Mouse (Mus musculus) kidney, adult 9 months (tissue): ENCODE measurements around the gene Npb.
"Not testable (repeated sequence)": the region's sequence is repeated elsewhere in the genome, so short reads cannot be mapped to it uniquely, and the experiment has no call there.

Experiments
- DNase-seq: peaks from one replicate; pipeline ENCODE4 v3.0.0; 2022

Npb gene

DNA sequence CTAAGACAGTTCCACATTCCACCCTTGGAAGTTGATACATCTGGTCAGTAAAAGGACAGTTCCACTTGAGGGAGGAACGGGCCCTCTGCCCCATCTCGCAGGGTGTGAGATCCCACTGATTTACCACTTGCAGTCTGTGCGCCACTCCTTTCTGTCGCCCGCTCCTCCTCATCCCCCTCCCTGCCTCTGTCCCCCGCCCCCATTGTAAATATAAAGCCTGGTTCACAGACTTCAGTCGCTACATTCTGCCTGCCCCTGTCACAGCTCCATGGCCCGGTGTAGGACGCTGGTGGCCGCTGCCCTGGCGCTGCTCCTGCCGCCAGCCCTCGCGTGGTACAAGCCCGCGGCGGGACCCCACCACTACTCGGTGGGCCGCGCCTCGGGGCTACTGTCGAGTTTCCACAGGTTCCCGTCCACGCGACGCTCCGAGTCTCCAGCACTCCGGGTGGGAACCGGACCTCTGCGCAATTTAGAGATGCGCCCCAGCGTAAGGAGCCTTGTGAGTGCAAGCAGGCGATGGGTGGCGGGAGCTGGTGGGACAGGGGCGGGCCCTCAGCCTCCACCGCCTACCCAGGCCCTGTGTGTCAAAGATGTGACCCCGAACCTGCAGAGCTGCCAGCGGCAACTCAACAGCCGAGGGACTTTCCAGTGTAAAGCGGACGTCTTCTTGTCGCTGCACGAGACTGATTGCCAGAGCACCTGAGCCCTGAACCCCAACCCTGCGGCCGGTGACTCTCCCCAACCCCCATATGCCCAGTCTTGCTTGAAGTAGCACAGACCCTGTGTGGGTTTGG is at the start of gene Npb:
Gene Npb (plus strand): TSS at position 237 of the 794 bp plus-strand sequence.
- DNase-seq, result peak; percentile 22

DNA sequence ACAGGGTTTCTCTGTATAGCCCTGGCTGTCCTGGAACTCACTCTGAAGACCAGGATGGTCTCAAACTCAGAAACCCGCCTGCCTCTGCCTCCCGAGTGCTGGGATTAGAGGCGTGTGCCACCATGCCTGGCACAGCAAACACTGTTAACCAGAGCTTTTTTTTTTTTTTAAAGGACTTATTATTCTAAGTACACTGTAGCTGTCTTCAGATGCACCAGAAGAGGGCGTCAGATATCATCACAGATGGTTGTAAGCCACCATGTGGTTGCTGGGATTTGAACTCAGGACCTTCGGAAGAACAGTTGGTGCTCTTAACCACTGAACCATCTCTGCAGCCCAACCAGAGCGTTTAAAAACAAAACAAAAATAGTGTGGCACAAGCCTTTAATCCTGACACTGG is 49.4 kb upstream of the Npb start:
- not testable (repeated sequence) for DNase-seq

DNA sequence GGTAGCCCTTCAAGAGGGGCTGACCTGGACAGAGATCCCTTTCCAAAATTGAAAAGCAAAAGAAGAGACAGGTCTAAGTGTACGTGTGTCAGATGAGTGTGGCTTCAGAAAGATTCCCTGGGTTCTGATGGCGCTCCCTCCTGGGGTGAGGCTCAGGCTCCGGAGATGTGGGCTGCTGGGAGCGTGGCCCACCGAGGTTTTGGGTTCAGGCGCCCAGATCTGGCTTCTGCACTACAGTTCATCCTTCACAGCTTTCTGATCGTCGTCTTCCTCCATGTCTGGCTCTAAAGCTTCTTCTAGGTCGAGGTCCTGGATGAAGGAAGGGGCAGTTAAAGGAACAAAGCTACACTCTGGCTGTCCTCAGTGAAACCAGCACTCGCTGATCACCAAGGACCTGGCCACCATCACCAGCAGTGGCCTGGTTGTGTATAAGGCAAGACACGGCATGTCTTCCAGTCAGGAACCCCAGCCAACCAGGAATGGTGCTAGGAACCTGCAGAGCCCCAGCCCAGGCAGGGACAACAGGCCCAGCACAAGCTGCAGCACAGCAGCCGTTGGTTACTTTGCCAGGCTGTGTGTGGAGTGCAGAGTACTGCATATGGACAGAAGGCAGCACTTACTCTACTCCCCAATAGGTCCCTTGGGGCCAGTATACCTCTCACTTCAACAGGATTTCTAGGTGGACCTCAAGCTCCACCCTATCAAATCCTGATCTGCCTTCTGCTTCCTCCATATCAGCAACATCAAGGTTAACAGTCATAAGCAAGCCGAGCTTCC is 47.1 kb upstream of the Npb start:
- no peak for DNase-seq

DNA sequence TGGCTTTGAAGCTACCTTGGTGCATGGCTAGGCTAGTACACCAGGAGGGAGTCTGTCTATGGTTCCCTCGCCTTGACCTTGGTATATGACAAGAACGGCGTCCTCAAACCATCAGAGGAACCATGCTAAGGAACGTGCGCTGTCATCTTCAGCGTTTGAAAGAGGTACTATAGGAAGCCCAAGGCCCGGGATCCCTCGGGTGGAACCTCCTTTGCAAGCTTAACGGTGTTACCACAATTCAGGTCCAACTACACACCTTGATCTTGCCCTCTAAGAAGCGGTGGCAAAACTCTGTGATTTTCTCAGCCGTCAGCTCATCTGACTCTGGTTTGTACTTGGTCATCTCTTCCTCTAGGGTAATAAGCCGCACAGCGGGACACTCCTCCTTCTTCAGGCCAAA is 45.3 kb upstream of the Npb start:
- DNase-seq, result no peak

DNA sequence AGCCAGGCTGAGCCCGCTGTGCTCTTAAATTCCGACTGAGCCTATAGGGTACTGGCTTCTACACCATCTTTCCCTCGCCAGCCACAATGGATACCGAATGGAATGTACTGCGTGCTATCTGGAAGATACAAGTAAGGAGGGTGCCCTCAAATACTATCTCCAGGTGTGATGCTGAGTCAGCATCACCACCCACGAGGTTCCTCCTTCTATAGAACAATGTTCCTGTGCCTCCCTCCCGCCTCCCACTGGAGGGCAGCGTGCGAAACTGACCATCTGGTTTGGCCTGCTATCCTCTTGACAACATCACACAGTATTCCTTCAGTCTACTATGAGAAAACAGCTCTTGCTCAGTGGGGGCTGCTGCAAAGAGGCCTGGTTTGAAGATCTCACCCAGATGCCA is 43.2 kb upstream of the Npb start:
- DNase-seq, result no peak

DNA sequence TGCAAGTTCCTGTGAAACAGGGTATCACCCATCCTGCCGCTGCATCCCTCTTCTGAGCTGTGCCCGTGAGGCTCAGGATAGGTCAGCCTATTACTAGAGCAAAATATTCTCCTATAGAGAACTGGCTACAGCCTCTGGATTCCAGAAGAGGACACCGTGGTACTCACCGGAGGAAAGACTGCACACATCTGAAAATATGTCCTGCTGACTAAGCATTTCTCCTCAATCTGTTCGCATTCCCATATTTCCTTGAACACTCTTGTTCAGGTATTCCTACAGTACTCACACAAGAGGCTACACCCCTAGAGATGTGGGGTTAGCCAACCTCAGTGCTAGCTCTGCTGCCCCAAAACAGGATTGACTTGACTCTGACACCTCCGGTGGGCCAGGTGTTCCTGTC is 40.0 kb upstream of the Npb start:
- no peak for DNase-seq

DNA sequence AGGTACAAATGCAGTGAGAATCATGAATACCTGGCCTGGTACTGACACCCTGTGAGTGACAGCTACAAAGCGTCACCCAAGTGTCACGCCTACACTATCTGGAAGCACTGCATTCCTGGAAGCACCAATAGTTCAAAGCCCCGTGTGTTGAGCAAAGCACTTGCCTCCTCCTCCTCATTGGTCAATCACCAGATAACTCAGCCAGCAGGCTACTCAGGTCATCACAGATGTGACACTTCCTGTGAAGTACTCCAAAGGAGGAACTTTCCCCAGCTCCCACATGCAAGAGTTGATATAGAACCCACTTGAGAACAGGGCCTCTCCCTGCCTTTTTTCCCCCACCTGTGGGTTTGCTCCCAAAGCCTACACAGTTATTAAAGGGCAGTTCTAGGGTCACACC is 37.2 kb upstream of the Npb start:
- DNase-seq, result no peak

DNA sequence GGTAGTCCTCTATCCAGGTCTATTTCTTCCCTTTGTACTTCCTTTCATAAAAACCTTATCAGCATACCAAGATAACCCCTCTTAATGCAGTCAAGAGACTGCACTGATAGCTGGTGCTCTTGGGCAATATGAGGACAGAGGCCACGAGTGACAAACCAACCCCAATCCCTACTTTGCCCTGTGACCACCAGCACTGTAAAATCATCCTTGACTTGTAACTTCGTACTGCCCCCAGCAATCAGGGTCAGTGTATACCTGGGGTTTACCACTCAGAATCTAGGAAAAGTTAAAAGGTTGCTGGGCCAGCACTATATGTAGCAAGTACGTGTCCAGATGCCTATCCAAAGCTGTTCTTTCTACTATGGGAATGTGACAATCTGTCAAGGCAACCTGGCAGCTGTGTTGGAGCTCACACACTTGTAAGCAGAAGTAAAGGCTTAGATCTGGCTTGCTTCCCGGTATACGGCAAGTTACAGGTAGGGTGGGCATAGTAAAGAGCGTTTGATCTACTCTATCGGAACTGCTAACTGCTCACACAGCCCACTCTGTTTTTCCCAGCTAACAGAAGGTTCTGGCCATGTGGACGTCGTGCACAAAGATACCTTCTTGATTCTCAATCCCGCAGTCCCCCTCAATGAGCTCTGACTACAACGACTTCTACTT is 36.4 kb upstream of the Npb start:
- DNase-seq, result no peak

DNA sequence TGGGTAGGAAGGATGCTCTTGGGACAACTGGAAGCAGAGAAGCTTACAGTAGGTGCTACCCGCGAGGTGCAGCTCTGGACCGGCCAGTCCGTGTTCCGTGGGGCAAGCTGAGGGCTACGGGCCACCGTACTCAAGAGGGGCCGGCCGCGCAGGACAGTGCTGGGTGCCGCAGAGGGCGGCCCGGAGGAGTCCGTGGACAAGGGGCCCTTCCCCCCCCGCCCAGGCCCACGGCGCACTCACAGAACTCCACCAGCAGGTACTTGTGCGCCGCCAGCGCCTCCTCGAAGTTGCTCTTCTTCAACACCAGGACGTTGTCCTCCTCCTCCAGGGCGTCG is 35.9 kb upstream of the Npb start:
- peak; percentile 27 for DNase-seq

DNA sequence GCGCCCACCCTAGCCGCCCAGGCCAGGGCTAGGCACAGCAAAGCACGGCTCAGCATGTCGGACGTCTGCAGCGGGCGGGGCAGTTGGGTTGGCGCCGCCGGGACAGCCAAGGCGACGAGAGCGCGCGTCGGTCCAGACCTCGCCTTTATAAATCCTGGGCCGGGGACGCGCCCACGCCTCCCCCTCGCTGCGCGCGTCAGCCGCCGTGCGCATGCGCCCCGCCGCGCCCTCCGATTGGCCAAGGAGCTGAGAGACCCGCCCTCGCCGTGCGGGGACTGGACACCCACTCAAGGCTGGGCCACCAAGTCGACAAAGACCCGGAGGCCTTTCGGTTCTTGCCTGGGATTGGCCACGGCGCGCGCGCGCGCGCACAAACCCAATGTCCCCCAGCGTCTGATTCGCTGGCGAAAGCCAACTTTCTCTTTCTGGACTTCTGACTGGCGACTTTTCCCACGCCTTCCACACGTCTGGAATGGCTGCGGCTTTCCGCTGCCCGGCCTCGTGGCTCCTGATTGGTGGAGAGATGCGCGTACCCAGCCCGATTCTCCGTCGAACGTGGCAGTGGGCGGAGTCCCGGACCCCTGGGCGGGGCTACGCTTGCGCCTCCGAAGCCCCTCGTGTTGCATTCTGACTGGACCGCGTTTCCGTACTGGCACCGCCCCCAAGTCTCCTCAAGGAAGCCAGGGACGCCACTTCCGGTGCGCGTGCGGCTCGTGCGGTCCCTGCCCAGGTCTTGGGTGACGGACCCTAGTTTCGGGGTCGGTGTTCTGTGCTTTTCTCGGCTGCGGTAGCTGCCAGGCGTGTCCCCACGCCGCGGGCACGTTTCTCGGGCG is 35.3 kb upstream of the Npb start, which contains the start of gene P4hb:
Gene P4hb (minus strand): TSS at position 502 of the 833 bp plus-strand sequence.
- DNase-seq, result peak; percentile 100

DNA sequence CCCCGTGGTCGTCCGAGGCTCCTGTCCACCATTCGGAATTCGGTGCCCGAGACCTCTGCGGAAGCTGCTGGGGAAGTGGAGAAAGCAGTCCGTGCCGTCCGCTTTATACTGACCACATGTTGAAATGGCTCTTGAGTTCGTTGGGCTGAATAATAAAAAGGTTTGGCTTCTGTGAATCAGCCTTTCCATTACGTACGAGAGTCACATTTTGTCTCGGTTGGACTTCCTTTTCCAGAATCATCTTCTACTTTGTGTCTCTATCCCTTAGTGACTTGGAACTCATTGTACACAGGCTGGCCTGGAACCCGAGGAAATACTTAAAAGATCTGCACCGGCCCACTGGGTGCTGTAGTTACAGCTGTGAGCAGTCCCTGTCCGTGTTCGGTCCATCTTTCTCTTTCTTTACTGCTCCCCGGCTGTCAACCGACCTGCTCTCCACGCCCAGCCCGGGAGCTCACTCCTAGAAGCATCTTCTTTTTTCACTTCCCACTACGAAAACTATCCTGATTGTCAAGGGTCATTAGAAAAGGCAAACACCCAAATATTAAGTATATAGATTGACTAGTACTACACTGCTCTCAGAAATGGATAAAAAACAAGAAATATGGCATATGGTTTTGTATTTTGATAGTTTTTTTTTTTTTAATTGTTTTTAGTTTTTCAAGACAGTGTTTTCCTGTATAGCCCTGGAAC is 34.5 kb upstream of the Npb start:
- DNase-seq, result no peak

DNA sequence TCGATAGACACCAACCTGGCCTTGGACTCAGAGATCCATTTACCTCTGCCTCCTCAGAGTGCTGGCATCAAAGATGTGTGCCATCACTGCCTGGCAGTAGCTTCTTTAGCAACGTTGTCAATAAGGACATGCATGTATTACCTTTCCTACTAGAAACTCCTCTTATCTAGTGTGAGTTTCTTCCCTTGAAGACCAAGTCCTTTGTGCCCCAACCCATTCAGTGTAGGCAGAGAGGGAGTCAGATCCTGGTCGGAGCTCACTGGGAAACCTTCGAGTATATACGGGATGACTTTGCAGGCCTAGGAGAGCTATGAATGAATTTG is 34.0 kb upstream of the Npb start:
- DNase-seq, result no peak

DNA sequence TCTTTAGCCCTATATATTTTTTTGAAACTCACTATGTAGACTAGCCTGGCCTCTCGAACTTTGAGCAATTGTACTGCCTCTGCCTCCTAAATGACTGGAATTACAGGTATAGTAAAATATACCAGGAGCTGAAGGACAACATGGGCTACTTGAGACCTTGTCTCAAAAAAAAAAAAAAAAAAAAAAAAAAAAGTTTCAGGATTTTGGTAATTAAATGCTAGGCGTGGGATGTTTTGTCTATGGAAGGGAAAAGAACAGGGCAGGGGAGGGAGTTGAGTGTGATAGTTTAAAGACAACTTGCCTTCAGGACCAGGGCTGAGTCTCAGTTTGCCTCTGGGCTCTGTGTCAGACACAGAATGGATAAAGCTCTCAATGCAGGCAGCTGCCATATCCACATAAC is 33.2 kb upstream of the Npb start:
- DNase-seq, result no peak

DNA sequence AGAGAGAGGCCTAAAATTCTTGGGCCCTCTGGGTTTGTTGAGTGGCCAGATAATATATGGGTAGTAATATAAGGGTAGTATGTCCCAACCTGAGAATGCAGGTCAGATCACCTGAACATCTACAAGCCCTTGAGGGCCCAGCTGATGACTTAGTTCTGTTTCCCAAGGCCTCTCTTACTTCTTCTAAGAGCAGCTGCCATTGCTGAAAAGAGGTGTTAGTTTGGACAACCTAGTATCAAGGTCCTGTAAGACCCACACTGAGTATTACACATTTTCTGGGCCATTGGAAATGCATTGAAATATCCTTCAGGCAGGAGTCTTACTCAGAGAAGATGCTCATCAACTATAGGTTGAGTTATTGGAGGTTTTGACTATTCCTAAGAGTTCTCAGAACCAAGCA is 32.3 kb upstream of the Npb start:
- DNase-seq, result no peak

DNA sequence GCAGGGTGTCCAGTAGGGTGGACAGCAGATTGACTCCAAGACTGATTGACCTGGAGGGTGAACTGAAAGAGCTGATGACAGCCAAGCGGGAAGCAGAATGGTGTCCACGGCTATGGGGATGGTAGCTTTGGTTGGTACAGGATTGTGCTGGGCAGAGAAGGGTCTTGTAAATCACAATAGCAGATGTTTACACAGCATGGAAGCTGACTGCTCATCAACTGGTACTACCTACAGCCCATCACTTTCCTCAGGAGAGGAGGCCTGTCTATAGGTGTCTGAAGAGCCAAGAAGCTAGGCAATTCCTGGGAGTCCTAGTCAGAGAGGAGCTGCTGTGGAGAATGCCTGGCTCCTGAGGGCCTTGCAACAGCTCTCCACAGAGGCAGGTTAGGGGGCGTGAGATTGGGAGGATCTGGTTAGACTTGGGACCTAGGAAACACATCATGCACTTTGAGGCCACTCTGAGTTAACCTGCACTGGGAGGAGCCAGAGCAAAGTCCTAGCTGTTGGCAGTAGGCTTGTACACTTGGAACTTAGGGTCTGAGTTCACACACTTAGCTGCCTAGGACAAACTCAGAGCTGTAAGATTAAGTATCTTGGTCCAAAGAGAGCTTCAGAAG is 31.8 kb upstream of the Npb start:
- peak; percentile 93 for DNase-seq

DNA sequence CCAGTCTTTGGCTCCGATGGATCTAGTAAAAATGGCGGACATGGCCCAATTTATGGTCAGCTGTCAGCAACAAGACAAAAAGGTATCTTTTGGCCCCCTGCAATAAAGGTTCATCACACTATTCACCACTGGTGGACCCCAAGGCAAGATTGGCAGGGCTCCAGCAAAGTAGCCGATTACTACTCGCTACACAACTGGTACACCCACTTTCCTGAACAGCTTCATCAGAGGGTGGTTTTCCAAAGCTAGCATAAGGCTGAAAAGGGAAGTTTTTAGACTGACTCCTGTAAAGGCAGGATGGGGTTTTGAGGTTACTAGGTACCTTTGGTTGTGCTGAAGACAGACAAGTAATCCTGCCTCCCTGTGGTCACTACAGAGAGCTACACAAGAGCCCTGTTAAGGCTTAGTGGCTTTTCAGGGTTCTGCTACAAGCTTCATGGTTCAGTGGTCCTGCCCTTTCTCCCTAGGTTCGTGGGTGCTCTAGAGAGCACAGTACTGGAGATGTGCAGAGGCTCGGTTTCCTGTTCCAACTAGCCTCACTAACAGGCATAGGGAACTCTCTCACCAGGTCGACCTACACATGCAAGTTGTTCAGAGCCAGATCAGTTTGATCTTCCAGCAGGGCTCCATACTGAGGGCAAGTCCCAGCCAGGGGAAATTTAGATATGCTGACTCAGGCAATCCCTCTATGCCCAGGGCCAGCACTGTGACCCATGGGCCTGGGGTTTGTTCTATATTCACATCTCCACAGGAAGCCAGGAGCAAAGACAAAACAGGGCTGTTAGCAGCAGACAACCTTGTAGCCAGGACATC is 30.9 kb upstream of the Npb start:
- DNase-seq, result peak; percentile 85

DNA sequence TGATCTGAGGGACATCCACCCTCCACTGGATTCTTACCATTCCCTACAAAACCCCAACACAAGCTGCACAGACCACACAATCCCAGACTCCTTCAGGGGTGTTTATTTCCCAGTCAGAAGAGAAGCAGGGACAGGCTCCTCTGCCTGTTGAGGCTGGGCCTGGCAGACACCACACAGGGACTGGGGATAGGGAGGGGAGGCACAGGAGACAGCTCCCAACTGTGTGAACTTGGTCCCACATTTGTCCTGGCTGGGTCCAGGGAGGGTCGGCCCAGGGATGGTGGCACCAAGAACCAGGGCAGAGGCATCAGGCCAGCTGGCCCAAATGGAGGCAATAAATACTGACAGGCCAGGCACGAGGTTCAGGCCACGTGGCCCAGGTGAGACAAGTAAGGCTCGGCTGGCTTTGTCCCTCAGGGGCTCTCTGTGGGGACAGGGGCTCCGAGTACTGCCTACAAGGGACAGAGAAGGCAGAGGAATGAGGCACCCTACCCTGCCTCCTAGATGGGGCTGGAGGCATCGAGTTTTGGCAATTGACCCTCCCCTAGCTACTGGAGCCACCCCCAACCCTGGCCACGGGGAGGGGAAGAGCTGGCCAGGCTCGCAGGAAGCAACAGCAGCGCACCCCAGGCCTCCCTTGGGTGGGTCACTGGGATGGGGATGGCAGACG is 30.1 kb upstream of the Npb start:
- peak; percentile 74 for DNase-seq

DNA sequence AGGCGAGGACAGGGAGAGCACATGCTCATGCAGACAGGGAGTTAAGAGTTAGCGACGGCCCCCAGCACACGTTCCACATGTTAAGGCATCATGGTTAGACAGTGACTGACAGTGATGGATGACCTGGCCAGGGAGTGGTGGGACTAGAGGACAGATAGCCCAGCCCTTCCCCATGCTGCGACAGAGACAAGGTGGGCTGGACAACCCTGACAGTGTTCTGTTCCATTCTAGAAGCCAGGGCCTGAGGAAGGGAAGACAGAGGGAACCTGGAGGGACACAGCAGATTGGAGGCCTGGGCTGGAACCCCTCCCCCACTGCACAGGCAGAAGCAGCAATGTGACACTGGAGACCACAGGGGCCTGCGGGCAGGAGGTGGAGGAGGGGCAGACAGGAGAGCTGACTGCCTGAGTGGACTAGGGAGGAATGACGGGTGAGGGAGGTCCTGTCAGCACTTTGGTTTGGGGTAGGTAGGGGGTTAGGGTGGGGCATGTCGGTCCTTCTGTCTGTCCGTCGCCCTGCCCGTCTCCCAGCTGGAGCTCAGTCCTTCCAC is 29.5 kb upstream of the Npb start:
- DNase-seq, result peak; percentile 45

DNA sequence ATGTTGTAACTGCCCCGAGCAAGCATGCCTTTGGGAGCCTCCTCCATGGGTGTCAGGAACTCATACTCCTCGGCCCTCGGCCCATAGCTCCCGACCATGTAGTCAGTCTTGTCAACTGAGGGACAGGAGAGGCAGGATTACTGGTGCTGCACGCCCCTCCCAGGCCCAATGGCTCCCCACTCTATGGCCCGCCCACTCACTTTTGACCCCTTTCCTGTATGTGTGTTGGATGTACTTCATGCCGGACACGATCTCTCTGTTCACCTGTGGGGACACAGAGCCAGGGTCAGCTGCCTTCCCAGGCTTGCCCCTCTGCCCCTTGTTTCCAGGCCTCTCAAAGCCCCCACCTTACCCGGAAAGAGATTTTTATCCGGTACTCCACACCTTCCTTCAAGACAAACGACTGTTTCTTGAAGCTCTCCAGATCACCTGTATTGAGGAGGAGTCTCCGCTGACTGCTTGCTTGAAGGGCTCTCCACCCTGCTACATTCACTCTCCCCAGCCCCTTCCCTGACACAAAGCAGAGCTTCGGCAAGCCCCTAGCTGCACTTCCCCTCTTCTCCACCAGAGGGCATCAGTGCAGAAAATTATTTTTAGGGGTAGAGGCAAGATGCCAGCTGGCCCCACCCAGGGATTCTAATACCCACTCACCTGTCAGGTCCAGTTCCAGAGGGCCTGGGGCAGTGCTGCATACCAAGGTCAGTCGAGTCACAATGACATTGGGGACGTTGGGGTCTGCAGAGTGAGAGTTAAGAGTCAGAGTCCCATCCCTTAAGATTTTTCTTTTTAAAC is 28.8 kb upstream of the Npb start:
- DNase-seq, result peak; percentile 77
